Mouse (Mus musculus): ENCODE measurements around the gene Pcnx. TPM values are rescaled to one million over a fixed set of nuclear protein-coding genes. Genes with fewer than 3 reads are reported as not detected.

Gene Pcnx
- total RNA-seq, 2 experiments from 2014 or later = 103 to 119 TPM

DNA sequence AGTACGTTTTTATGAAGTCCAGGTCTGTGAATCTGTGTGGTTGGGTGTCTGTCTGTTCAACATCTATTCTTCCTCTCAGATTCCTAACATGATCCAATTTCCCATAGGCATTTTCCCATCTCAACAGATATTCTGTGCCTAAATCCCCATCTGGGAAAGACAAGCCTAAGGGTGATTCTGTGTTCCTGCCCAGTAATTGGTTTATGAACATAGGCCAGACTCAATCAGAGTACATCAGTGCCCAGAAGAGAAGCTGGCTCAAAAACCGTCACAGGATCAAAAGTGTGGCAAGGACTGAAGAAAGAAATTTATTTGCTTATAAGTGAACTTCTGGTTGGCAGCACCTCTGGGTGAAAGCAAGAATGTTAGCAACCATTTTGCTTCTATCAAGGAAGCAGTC, 7.3 kb upstream of the Pcnx start:
- DNase-seq (ENCODE audit: low spot score in 2 of 2) = no peak
- intact Hi-C loops (cut with DNase I) = no loop called here

DNA sequence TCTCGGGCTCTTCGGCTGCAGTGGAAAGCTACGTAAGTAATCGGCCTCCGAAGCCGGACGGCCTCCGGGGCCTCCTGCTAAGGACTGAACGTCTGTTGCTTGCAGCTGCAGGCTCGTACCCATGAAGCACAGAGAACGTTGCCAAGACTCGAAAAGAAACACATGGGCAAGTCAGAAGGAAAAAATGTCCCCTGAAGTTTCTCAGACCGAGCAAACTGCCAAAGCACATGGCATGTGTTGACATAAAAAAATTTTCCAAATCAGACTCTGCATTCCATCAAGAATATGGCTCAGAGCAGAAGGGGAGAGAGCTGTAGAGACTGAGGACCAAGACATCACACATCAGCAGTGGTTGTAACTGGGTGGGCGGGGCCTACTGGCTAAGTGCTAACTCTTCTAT, 6.8 kb upstream of the Pcnx start:
- intact Hi-C loops (cut with DNase I) = no loop called here
- no peak for DNase-seq (ENCODE audit: low spot score in 2 of 2)

DNA sequence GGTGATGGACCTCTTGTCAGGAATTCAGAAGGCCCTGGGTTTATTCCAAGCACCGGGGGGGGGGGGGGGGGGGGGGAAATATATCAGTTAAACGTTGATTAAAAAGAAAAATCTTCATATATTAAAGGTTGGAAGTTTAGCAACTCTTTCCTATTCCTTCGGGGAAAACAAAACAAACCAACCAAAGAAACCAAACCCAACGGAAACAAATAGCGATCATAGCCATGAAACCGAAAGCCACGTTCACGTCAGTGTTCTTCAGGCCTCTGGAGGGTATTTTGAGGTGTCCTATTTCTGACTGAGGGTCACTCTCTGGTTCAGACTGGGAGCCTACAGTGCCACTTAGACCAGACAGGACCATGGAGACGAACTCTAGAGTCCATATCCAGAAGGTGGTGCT, 6.3 kb upstream of the Pcnx start:
- DNase-seq (ENCODE audit: low spot score in 2 of 2) = no peak
- intact Hi-C loops (cut with DNase I) = no loop called here

DNA sequence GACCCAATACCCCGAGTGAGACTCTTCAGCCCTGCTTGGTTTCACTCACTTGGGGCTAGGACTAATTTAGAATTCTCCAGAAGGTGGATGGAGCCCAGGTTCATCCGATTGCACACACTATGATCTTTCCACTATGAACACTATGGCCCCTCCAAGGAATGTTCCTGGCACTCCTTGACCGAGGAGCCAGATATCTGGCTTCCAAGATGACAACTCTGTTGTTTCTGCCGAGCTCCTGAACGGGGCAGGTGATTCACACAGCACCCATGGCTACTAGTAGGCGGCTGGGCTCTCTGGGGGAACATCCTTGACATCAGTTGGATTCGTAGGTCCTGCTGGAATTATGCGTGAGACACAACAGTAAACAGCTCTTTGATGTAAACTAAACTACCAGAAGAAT, 4.8 kb upstream of the Pcnx start:
- intact Hi-C loops (cut with DNase I) = loop anchor here (5.0 kb wide), 1 partner anchor 48 kb away; no protein-coding TSS in a partner anchor
- no peak for DNase-seq (ENCODE audit: low spot score in 2 of 2)

DNA sequence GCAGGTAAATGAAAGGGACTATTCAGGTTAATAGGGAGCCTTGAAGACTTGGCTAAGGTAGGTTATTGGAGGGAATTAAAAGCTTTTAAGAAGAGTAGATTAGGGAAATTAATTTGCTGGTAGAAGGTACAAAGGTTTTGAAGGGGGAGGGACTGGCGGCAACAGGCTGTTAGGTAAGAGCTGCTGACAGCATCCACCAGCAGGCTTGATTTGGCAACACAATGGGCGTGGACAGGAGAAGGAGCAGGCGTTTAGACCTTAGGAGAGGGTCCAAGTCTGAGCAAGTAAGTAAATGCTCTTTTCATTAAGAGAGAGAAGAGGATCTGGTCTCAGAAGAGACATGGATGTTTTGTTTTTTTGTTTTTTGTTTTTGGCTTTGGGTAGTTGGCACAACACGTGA, 3.1 kb upstream of the Pcnx start:
- intact Hi-C loops (cut with DNase I) = loop anchor here (5.0 kb wide), 1 partner anchor 49 kb away; no protein-coding TSS in a partner anchor
- no peak for DNase-seq (ENCODE audit: low spot score in 2 of 2)

DNA sequence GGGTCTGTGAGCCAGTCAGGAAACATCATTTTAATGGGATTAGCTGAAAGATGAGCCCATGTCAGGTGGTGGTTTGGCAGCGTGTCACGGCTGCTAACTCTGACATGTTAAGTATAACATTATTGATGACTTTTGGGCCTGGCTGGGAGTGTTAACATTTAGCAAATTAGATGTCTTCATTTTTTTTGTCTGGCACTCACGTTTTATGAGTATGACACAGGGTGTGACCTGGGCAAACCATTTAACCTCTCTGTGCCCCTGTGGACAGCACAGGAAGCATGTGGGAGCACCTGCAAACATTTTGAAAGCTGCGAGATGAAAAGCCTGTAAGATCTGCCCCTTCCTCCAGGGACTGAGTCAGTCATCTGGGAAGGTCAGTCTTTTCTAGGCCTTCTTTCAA, 2.6 kb upstream of the Pcnx start:
- DNase-seq (ENCODE audit: low spot score in 2 of 2) = no peak
- intact Hi-C loops (cut with DNase I) = loop anchor here (5.0 kb wide), 1 partner anchor 50 kb away; no protein-coding TSS in a partner anchor

DNA sequence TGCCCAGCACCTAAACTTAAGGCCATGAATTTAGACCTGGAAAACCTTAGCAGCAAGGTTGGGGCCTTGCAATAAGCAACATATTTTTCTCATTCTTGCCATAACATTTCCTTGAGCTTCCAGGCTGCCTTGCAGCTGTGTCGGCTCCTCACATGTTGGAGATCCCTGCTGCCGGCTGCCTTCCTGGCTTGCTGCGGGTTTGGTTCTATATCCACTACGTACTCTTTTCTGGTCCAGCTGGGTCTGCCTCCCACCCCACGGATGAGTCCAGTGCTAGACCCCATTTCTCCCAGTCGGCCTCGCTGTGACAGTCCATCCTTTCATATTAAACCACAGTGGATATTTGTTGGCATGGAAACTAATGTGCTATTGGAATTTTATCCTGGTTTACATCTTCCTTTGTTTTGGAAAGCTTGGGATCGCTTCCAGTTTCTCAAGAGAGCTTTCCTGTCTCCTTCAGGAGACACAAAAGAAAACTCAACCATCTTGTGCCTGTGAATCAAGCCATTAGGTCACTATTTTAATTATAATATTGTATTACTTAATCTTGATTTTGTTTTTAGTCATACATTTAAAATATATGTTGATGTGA, 1.7 kb upstream of the Pcnx start:
- intact Hi-C loops (cut with DNase I) = loop anchor here (5.0 kb wide), 1 partner anchor 51 kb away; no protein-coding TSS in a partner anchor

DNA sequence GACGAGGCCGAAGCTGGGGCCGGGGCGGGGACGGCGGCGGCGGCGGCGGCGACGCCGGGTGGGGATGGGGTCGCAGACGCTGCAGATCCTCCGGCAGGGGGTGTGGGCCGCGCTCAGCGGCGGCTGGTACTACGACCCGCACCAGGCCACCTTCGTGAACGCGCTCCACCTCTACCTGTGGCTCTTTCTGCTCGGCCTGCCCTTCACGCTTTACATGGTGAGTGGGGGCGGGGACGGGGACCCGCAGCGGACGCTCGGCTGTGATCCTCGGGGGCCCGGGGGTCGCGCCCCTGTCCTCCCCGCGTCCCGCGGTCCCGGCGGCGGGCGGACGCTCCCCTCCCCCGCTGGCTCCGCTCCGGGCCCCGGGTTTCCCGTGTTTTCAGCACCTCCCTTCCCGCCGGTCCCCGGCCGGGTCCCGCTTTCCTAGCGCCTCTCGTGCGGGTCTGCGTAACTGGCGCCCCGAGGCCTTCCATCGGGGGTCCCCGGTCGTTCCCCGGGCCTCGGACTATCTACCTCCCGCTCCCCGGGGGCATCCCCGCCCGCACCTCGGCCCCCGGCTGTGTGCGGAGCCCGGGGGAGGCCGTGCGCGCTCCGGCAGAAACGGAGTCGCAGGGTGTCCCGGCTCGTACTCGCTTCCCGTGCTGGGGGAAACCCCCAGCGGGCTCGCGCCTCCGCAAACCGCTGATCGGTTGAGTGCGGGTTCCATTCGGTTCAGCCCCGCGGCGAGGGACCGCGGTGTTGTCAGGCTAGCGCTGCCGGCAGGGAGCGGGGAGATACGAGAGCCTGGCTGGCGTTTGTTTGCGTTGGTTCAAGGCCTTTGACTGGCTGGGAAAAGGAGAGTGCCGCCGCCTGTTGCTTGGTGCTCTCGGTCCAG, 722 bp downstream of the Pcnx start:
- peak; percentile 56 to 59 for DNase-seq (ENCODE audit: low spot score in 2 of 2)
- intact Hi-C loops (cut with DNase I) = loop anchor here (5.0 kb wide), 2 partner anchors 57 to 63 kb away; no protein-coding TSS in a partner anchor

More for the DNA sequence above, 1.7 kb upstream of the Pcnx start:
- no peak for DNase-seq (ENCODE audit: low spot score in 2 of 2)

DNA sequence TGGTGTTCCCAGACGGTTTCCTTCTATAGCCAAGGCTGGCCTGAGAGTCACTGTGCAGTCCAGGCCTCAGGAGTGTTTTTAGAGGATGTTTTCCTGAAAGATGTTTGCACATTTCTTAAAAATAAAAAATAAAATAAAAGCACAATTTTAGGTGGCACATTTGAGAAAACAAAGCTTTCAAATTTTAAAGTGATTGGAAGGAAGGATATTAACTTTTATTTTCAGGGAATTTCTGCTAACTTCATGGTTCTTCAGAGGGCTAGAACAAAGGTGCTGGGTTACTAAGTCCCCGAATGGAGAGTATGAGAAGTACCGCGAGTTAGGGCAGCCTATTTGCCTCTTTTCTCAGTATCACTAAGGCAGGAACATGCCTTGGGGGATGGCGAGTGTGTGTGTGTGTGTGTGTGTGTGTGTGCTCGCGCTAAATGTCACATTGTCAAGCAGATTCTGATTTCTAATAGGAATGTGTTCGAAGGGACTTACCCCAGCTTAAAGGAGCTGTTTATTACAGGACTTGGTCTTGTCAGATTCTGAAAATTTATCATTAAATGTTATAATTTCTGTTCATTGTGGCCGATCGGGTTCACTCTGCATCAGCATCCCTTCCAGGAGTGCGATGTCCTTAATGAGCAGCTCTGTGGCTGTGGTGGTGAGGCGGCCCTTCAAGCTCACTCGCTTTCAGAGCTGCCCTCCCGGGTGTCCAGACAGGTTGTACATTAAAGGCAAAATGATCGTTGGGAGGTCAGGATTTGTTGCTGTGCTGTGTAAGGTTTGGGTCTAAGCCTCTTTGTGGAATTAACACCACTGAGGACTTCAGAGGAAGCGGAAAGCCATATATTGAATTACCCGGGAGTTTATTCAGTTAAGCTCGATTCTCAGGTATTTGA, 1.6 kb downstream of the Pcnx start:
- DNase-seq (ENCODE audit: low spot score in 2 of 2) = no peak
- intact Hi-C loops (cut with DNase I) = loop anchor here (5.0 kb wide), 2 partner anchors 56 to 64 kb away; no protein-coding TSS in a partner anchor

DNA sequence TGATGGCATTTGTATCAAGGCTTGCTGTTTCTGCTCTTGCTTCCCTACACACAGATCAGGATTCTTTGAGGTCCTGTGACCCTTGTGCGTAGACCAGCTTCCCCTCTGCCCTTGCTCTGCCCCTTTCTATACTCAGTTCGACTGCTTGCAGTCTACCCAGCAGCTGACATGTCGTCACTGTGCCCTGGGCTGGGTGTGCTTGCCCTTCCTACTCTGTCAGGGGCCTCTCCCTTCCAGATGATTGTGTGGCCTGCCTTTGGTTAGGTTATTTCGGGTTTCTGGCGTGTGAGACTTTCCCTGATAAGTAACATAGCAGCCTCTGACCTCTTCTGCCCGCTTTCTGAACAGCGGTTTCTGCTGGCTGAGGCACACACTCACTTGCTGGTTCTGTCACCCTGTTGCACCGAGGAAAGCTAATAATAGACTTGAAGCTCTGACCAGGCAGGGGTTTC, 2.6 kb downstream of the Pcnx start:
- DNase-seq (ENCODE audit: low spot score in 2 of 2) = no peak
- intact Hi-C loops (cut with DNase I) = loop anchor here (5.0 kb wide), 2 partner anchors 55 to 65 kb away; no protein-coding TSS in a partner anchor

DNA sequence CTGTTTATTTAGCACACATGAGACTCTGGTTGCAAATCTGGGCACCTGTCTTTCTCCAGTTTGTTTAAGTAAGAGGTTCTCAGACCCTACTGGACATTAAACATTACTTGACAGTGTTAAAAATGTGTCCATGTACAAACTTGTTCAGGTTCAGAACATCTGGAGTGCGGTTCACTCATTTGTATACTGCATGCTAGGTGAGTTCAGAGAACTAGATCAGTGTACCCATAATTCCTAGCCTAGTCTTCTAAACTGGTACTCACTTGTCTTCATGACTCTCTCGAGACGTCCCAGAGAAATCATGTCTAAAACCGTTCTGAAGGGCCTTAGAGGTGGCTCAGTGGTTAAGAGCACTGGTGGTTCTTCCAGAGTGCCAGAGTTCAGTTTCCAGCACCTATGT, 4.1 kb downstream of the Pcnx start:
- intact Hi-C loops (cut with DNase I) = loop anchor here (5.0 kb wide), 2 partner anchors 53 to 67 kb away; no protein-coding TSS in a partner anchor
- no peak for DNase-seq (ENCODE audit: low spot score in 2 of 2)

DNA sequence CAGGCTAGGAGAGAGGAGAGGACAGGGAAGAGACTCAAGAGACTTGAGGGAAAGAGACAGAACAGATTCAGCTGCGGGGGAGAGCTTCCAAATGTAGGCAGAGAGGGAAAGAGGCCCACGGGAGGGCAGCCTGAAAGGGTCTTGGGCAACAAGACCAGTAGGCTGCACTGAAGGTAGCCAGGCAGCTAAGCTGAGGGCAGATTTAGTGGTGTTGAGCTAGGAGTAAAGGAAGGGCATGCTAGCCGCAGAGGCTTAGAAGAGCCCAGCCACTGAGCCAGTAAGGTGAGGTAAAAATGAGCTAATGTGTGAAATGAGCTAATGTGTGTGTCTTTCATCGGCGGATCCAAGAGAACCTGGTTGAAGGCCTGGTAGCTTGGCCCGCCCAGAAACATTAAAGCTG, 5.4 kb downstream of the Pcnx start:
- intact Hi-C loops (cut with DNase I) = no loop called here
- no peak for DNase-seq (ENCODE audit: low spot score in 2 of 2)

DNA sequence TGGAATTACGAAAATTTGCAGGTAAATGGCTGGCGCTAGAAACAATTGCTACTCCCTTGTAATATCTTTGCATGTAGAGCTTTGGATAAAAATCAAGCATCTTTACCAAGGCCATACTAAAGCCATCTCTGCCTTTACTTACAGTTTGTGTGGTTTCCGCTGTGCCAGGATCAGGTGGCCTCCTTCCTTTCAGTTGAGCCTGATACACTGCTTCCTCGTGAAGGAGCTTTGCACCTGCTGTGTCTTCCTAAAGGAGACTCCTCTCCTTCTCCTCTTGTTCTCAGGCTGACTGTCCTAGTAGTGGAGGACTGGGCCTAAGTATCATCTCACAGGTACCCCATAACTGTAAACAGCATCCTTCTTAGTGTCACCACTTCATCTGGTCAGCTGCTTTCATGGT, 7.5 kb downstream of the Pcnx start:
- intact Hi-C loops (cut with DNase I) = no loop called here
- no peak for DNase-seq (ENCODE audit: low spot score in 2 of 2)

DNA sequence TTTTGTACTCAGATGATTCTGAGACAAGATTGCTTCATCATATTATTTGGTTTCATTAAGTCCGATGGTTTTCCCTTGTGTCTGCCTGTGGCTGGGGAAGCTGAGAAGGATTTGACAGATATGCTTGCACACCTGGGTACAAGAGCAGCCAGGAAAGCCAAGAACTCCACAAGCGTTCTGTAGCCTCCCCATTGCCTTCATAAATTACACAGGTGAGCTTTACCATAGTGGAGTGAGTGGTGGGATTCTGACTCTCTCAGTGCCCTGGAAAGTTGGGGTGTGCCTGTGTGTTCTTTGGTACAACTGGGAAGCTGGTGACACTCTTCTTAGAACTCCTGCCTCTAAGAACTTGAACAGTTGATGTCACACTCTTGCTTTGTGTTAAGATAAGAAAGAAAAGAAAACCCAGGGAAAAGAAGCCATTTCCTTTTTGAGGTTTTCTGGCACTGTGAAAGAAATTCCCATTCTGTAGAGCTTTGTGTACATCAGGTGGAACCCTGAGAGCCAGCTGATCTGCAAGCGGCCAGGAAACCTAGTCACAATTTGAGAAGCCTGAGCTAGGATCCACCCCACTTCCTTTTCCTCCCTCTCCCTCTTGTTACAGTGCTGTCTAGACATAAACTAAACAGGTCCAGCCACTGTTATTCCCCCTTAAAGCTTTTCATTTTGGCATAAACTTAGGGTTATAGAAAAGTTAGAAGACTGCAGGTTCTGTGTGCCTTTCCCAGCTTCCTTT, 9.6 kb downstream of the Pcnx start:
- DNase-seq (ENCODE audit: low spot score in 2 of 2) = no peak
- intact Hi-C loops (cut with DNase I) = no loop called here

DNA sequence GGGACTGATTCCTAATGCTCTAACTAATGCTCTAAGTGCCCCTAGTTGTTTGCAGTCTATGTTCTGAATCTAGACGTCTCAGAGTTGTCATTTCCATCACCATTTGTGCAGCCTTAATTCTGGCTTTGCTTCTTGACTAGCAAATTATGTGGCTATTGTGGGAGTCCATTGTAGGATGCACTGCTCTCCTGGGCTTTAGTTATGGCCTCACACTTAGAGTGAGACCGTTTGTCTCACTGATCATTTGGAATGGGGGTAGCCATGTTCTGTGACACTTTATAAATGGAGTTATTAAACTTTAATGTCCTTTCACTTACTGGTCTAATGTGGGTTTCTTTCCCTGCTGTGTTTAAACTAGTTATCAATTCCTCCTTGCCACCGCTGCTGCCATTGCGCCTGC, 13.5 kb downstream of the Pcnx start:
- intact Hi-C loops (cut with DNase I) = no loop called here
- DNase-seq (ENCODE audit: low spot score in 2 of 2) = no peak

DNA sequence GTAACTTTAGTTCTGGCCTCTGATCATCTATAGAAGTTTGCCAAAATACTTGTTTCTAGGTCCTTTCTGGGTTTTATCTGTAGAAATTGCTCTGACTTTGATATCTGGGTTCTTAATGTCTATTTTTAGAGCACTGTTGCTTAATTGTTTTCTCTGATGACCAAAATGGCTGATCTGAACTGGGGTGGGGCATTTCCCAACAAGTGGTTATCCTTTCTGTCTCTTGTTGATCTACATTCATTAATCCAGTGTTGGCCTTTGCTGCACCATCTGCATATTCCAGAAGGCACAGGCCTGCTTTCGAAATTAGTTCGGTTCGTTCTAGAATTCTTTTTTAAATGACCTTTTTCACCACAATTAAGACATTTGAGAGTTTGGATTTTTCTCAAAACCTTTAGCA, 20.3 kb downstream of the Pcnx start:
- no peak for DNase-seq (ENCODE audit: low spot score in 2 of 2)
- intact Hi-C loops (cut with DNase I) = no loop called here

DNA sequence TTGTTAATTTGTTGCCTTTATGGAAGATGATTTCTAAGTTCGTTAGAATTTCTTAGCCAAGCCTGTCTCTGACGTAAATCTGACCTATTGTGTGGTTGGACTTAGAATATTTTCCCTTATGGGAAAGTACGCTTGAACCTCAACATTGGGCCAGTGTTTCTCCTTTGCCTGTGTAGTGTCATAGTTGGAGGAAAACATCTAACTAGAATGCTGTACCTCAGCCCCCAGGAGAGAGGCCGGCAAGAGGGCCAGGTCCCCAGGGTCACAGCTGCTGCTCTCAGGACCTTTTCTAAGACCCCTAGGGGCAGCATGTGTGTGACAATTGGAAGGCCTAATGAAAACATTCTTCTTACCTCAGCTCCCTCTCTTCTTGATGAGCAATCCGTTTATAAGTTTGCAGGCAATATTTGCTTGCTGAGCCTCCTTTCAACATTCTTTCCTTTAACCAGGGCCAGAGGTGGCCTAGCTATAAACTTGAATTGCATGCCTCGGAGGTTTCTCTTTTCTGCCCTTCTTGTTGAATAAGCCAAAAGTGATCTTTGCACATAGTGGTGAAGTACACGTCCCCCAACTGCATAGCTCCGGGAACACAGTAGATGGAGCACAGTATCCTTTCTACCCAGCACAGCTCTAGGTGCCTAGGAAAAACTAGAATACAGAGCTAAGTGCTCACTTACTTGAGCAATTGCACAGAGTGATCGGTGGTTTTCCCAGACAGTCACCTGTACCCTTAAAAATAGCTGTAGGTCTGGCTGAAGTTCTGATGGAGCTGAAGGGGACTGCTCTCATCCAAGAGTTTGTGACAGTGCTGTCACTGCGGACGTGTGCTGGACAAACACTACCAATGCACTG, 23.7 kb downstream of the Pcnx start:
- no peak for DNase-seq (ENCODE audit: low spot score in 2 of 2)
- intact Hi-C loops (cut with DNase I) = no loop called here

DNA sequence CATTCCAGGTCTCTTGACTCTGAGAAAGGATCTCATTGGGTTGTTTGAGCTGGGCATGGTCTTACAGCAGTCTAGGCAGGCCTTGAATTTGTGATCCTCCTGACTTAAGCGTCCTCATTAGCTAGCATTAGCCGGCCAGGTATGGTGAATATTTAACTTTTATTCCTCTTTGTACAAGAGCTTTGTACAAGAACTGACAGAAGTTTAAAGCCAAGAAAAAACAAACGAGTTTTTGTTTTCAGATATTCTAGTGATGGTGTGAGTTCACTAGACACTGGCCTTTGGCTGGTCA, 24.2 kb downstream of the Pcnx start:
- DNase-seq (ENCODE audit: low spot score in 2 of 2) = no peak
- intact Hi-C loops (cut with DNase I) = no loop called here
